Mouse (Mus musculus) hindbrain, embryonic 11.5 days (tissue): ENCODE measurements around the gene Qrsl1. TPM values are rescaled to one million over a fixed set of nuclear protein-coding genes. Genes with fewer than 3 reads are reported as not detected.

Experiments used
- ATAC-seq: fragments of 200-750 bp; cut with Nextera tagmentation; 2 replicates; pipeline ENCODE4 v1.8.0; 2017; ENCODE audit warnings: mild to moderate bottlenecking, moderate TSS enrichment, moderate library complexity; ENCODE audit not compliant: low FRiP score
- DNase-seq: peaks from one replicate; pipeline ENCODE4 v3.0.0-alpha.2; 2015; ENCODE audit warnings: low spot score
- H3K27ac ChIP-seq: fragments of 300-500 bp; sonication (generic); 2 replicates; pipeline ENCODE4 v1.5.1; 2014; ENCODE audit warnings: mild to moderate bottlenecking, low read depth, low read length
- H3K27me3 ChIP-seq: fragments of 300-500 bp; sonication (generic); 2 replicates; pipeline ENCODE4 v1.6.1; 2014; ENCODE audit warnings: mild to moderate bottlenecking, low read length, moderate library complexity, mixed read lengths; ENCODE audit not compliant: control insufficient read depth, insufficient read depth
- H3K36me3 ChIP-seq: fragments of 300-500 bp; sonication (generic); 2 replicates; pipeline ENCODE4 v1.6.1; 2014; ENCODE audit warnings: mild to moderate bottlenecking, low read length, moderate library complexity, mixed read lengths; ENCODE audit not compliant: control insufficient read depth, insufficient read depth
- H3K4me1 ChIP-seq: fragments of 300-500 bp; sonication (generic); replicated peaks from 2 replicates; pipeline ENCODE4 v1.6.1; 2014; ENCODE audit warnings: low read length, mixed read lengths; ENCODE audit not compliant: control insufficient read depth, insufficient read depth
- H3K4me2 ChIP-seq: fragments of 300-500 bp; sonication (generic); replicated peaks from 2 replicates; pipeline ENCODE4 v1.6.1; 2014; ENCODE audit warnings: mild to moderate bottlenecking, low read depth, low read length
- H3K4me3 ChIP-seq: fragments of 300-500 bp; sonication (generic); 2 replicates; pipeline ENCODE4 v1.5.1; 2014; ENCODE audit warnings: low read depth, low read length
- H3K9ac ChIP-seq: fragments of 300-500 bp; sonication (generic); 2 replicates; pipeline ENCODE4 v1.6.1; 2014; ENCODE audit warnings: low read depth, low read length
- H3K9me3 ChIP-seq: fragments of 300-500 bp; sonication (generic); 2 replicates; pipeline ENCODE4 v1.6.1; 2016; ENCODE audit warnings: low read length; ENCODE audit not compliant: control insufficient read depth
- WGBS: fragments of 180-500 bp; shearing (Covaris S2); extraction: QIAGEN DNeasy Blood & Tissue Kit; methylation state at CpG from one replicate; pipeline ENCODE4 v1.1.7; 2014; 5-methylcytosine and 5-hydroxymethylcytosine counted together
- polyA plus RNA-seq: library from polyadenylated mRNA; unstranded; fragments of >200 nt; fragmentation: Nextera tagmentation; extraction: Ambion mirVana; gene quantifications from 2 replicates; pipeline ENCODE4 v1.2.1, GENCODE M21; 2014

Qrsl1 gene
- polyA plus RNA-seq, 1 experiment from 2014 or later: 30.1 TPM

- DNase-seq (no peak), ATAC-seq (no peak)
- no peaks in the 10 kb centered on the region for H3K36me3 ChIP-seq
- no peaks in the 10 kb centered on the region for H3K27me3 ChIP-seq
- H3K9ac ChIP-seq: no peak overlapping the region
- H3K4me2 ChIP-seq: no peak overlapping the region
- 84% methylated on average over 14 of the region's 14 CpGs for WGBS
- H3K4me3 ChIP-seq: no peak overlapping the region
- no peaks in the 10 kb centered on the region for H3K9me3 ChIP-seq
- H3K4me1 ChIP-seq: no peaks in the 10 kb centered on the region
- H3K27ac ChIP-seq: no peak overlapping the region
Measured at GRCm38 (mm10) chr10:43826773-43827621, 74.5 kb downstream of the Qrsl1 start.

- ATAC-seq: no peak
- no peak overlapping the region for H3K4me3 ChIP-seq
- H3K36me3 ChIP-seq: no peaks in the 10 kb centered on the region
- no peak overlapping the region for H3K9ac ChIP-seq
- H3K9me3 ChIP-seq: no peaks in the 10 kb centered on the region
- DNase-seq: no peak
- H3K27ac ChIP-seq: no peak overlapping the region
- no peaks in the 10 kb centered on the region for H3K4me1 ChIP-seq
- no peak overlapping the region for H3K4me2 ChIP-seq
- 92% methylated on average over 6 of the region's 6 CpGs for WGBS
- H3K27me3 ChIP-seq: no peaks in the 10 kb centered on the region
Measured at GRCm38 (mm10) chr10:43825696-43826095, 75.8 kb downstream of the Qrsl1 start.

- Histone ChIP-seq H3K4me1 (no peaks in the 10 kb centered on the region), H3K36me3 (no peaks in the 10 kb centered on the region), H3K4me3 (no peak overlapping the region), H3K27me3 (no peaks in the 10 kb centered on the region), H3K9ac (no peak overlapping the region), H3K27ac (no peak overlapping the region), H3K4me2 (no peak overlapping the region), H3K9me3 (no peaks in the 10 kb centered on the region)
- DNase-seq: no peak
- ATAC-seq: no peak
- WGBS: 98% methylated on average over 3 of the region's 3 CpGs
Measured at GRCm38 (mm10) chr10:43824713-43825112, 76.8 kb downstream of the Qrsl1 start.

Other genes starting within 250 kb of the Qrsl1 start
- gene Rtn4ip1, start 62 bp upstream of the Qrsl1 start, polyA plus RNA-seq: 20.0 and 20.5 TPM in 2 replicates
- 0.28 and 0.31 TPM in 2 replicates for gene Crybg1, start 247.1 kb upstream of the Qrsl1 start, polyA plus RNA-seq